Mouse (Mus musculus): ENCODE data around the gene Gpr160.
"Not testable (repeated sequence)": the region's sequence is repeated elsewhere in the genome, so short reads cannot be mapped to it uniquely, and the experiment has no call there.

Gene Gpr160

DNA sequence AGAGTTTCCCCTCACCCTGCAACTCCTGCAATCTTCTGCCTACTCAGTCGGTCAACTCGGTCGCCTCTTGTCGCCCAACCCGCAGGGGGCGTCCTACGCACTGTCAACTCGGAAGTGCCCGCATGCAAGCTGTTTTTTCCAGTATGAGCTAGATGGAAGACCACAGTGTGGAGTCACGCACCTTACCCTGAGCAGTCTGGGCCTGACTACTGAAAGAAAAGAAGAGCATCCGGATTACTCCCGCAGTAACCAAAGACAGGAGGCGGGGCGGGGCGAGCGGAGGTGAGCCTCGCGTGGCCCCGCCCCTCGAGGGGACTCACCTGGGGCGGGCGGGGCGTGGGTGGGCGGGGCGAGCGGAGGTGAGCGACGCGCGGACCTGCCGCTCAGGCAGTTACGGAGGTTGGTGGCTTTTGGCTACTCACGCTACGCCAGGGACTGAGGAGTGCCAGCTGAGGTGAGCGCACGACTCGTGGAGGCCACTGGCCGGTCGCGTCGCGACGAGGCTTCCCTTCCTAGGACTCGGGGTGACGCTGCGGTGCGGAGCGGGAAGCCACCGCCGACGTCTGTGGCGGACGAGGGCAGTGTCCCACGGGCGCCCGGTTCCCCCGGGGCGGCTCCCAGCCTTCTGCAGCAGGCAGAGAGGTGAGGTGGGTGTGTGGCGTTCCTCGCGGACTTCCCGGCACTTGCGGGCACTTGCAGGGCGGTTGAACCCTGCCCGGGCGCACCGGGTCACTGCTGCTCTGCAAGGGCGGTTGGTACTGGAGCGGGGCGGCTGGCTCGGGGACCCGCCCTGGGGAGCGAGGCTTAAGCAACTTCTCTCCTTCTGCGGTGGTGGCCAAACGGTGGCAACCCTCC, at the start of gene Gpr160:
TSS of gene Gpr160 (plus strand) at position 347 of the 855 bp plus-strand sequence.
- DNase-seq (ENCODE audit: low spot score), result peak; percentile 22

DNA sequence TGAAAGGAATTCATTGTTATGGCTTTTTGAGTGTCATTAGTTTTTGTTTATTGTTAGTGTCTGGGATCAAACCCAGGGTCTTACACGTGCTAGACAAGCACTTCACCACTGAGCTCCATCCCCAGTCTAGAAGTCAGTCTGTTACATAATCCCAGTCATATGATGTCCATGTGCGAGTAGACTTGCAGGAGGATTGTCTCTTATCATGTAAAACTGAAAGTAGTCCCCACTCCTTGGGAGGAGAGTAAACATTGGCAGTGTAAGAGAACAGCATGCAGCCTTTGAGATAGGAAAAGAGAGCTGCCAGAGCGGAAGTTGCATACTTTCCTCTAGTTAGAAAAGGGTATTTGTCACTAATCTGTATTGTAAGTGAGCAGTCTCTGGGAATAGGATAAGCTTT, 42.9 kb upstream of the Gpr160 start:
- DNase-seq (ENCODE audit: low spot score), result no peak

DNA sequence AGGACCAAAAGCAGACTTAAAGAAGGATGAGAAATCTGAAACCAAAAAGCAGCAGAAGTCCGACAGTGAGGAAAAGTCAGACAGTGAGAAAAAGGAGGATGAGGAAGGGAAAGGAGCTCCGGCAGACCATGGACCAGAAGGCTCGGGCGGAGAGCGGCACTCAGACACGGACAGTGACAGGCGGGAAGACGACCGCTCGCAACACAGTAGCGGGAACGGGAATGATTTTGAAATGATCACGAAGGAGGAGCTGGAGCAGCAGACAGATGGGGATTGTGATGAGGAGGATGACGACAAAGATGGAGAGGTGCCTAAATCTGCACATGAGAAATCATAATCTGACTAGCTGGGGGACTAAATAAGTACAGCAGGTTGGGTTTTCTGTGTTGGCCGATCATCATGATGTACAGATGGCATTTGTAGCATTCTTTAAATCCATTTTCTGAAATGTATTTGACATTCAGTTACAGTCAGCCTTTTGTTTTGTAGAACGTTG, 37.1 kb upstream of the Gpr160 start:
- no peak for DNase-seq (ENCODE audit: low spot score)

DNA sequence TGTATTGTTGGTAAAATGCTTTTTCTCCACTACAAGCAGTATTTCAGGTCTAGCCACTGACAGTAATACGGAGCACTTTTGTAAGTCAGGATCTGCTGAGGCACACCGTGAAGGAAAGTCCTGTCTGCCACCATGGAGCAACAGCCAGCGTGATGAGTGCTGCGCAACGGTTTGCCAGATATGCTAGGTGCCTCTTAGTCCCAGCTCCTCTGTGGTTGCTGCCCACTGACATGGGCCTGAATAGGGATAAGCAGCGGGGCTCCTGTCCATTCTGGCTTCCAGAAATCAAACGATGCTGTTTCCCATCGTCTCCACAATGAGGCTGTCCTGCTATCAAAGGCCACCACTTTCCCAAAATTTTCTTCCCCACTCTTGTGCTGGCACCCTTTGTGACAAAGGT, 33.6 kb upstream of the Gpr160 start:
- DNase-seq (ENCODE audit: low spot score), result no peak

DNA sequence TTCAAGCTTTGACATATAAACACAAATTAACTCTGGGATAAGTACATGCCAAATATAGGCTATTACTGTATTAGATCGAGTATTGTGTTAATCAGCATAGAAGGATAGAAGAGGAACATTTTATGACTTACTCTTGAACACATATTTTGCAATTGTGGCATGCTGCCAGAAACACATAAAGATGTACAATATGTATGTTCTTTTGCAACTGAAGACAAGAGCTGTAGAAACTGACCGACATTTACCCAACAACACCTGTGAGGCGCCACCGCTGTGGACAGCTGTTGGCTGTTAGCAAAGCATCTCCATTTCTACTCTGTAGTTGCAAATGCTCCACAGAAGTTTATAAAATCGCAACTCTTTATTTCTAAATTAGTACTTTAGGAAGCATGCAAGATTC, 29.7 kb upstream of the Gpr160 start:
- DNase-seq (ENCODE audit: low spot score), result no peak

DNA sequence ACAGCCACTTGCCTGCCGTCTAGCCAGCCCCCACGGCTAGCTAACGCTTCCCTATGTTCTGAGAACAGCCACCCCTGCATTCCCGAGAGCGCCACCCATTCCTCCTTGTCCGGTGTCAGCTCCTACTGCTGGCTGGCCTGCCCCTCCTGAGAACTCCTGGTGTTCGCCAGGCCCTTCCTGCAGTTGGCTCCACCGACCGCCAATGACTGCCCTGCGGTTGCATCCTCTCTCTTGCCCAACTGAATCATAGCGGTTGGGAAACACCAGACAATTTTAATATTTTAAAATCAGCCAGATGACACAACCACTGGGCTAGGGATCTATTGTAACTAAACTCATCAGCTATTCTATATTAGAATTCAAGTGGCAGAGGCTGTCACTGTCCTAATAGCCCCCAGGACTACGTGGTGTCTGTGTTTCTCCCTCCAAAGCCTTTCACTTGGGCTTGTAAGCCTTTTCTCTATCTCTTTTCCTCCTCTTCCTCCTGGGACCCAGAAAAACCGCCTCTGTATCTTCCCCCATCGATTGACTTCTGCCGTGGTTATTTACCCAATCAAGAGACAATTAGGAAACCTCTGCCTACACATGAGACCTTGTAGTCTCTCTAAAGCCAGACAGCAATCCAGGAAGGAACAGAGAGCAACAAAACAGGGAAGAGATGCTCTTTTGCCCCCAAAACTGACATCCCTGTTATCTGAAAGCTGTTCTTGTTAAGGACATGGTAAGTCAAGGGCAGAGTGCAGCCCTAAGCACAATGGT, 23.7 kb upstream of the Gpr160 start:
- no peak for DNase-seq (ENCODE audit: low spot score)

DNA sequence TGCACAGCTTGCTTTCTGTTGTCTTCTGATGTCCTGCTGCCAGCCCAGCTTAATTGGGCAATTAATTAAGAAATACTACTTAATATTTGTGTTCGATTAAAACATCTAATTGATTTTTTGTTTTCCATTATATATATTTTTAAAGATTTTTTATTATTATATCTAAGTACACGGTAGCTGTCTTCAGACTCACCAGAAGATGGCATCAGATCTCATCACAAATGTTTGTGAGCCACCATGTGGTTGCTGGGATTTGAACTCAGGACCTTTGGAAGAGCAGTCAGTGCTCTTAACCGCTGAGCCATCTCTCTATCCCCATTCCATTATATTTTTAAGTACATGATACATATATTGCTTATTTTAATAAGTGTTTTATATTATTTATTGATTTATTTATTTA, 22.5 kb upstream of the Gpr160 start:
- DNase-seq (ENCODE audit: low spot score), result no peak

DNA sequence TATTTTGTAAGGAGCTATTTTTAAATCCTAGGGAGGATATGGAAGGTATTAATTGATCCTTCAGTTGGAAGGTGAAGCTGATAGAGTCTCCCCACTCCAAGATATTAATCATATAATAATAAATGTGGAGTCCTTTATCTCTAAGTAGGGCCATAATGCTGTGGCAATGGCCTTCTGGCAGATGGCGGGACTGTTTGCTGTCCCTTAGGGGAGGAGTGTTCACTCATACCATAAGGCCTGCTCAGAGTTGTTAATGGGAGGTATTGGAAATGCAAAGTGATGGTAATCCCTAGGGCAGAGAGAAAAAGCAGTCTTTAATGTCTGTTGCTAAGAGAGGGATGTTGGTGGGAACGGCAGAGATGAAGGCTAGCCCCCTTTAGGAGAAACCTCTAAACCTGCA, 10.0 kb upstream of the Gpr160 start:
- no peak for DNase-seq (ENCODE audit: low spot score)

DNA sequence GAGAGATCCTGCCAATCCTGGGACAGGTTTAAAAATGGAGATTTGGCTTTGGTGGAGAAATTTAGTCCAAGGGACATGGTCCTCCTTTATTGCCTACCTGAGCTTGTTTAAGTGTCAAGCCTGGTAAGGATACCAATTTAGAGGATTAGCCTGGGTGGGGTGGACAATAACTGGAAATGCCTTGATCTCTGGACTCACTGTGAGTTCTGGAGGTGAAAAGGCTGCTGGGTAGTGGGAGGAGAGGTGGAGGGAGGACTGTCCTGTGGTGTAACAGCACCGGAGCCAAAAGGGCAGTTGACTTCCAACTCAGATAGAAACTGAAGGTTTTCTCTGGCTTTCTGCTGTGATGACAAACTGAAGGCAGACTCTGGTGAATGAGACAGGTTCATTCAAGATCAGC, 8.3 kb upstream of the Gpr160 start:
- DNase-seq (ENCODE audit: low spot score), result no peak

DNA sequence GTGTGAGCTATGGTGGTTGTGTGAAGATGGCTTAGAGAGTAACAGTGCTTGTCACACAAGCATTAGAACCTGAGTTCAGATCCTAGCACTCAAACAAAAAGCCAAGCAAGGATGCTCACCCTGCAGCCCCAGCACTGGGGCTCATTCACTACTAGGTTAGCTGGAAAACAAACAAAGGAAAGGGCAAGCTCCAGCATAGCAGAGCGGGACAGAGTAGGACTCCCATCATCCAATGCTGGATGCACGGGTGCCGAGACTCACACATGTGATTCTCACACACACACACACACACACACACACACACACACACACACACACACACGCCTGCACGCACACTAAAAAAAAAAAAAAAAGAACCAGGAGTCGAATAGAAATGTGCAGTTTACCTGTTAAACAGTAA, 4.3 kb upstream of the Gpr160 start:
- DNase-seq (ENCODE audit: low spot score), result no peak

DNA sequence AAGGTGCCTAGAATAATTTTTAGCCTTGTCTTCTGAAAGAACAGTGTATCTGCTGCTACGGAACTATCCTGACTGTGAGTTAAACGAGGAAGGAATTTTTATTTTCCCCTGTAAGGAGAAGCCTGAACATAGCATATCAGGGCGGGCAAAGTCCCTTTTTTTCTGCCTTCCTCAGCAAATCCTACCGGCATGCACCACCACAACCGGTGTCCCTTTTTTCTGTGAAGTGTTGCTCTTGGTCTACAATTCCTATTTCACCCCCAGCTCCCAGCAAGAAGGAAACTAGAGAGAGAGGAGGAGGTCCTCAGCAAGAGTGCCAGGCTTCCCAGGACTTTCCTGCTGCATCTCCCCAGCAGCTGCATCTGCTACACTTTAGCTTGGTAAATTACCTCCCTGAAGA, 2.2 kb upstream of the Gpr160 start:
- DNase-seq (ENCODE audit: low spot score), result no peak

DNA sequence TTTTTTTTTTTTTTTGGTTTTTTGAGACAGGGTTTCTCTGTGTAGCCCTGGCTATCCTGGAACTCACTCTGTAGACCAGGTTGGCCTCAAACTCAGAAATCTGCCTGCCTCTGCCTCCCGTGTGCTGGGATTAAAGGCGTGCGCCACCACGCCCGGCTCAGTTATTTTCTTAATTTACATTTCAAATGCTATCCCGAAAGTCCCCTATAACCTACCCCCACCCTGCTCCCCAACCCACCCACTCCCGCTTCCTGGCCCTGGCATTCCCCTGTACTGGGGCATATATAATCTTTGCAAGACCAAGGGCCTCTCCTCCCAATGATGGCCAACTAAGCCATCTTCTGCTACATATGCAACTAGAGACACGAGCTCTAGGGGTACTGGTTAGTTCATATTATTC, 3.8 kb downstream of the Gpr160 start:
- not testable (repeated sequence) for DNase-seq (ENCODE audit: low spot score)

DNA sequence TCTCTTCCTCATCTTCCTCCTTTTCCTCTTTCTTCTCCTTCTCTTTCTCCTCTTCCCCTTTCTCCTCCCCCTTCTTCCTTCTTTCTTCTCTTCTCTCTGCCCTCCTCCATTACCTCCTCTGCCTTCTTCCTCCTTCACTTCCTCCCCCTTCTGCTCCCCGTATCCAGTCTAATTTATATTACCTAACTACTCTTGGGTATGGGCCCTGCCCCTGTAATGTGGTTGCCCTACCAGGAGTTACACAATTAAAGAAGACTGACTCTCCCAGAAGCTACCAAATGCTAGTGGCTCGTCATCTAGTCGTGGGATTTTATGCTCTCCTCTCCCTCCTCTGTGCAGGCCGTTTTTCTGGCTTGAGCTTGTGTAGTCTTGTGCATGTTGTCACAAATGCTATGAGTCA, 5.0 kb downstream of the Gpr160 start:
- no peak for DNase-seq (ENCODE audit: low spot score)

DNA sequence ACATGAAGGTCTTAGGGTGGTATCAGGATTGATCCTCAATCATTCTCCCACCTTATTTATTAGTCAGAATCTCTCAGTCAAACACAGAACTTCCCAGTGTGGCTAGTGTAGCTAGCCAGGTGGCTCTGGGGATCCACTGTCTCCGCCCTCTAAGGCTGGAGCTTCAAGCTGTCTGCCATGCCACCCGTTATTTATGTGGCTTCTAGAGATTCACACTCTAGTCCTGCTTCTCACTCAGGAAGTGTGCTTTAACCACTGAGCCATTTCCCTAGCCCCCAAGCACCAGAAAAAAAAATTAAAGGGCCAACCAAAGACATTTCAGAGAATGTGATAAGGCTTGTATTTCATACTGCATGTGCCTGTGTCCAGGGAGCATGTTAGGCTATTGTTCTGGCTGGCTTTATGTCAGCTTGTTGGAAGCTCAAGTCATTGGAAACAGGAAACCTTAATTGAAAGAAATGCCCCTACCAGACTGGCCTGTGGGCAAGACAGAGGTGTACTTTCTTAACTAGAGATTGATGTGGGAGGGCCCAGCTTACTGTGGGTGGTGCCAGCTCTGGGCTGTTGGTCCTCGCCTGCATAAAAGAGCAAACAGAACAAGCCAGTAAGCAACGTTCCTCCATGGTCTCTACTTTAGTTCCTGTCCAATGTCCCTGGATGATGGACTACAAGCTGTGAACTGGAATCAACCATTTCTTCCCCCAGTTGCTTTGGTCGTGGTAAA, 8.1 kb downstream of the Gpr160 start:
- DNase-seq (ENCODE audit: low spot score), result no peak

DNA sequence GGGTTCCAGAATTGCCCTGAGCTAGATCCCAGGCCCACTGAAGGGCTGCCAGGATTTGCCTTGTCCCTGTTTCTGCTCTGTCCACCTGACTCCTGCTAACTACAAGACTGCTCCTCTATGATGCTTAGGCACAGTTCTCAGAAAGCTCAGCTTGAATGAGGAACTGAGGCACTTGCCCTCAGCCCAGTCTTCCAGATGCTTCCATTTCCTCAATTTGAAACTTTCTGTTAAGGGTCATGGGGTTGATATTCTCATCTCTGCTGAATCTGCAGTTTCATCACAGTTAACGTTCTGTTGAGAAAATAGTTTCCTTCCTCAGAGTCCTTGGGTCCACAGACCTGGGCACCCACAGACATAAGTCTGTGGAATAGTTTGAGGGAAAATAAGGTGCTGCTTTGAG, 8.9 kb downstream of the Gpr160 start:
- no peak for DNase-seq (ENCODE audit: low spot score)

DNA sequence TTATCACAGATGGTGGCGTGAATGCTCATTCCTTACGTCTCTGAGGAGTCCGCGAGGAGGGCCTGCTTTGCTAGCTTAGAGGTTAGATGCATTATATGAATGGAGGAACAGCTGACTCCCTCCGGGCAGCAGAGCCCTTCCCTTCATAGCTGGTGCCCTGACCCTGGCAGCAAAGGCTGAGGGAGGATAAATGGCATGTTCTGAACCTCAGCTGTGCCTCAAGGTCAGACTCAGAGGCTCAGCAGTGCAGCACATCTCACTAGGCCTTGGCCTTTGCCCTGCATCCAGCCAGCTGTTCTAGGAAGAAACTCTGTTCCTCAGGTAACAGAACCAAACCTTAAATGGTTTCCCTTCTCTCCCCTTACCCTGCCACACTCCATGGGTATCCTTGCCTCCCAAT, 12.4 kb downstream of the Gpr160 start:
- no peak for DNase-seq (ENCODE audit: low spot score)

DNA sequence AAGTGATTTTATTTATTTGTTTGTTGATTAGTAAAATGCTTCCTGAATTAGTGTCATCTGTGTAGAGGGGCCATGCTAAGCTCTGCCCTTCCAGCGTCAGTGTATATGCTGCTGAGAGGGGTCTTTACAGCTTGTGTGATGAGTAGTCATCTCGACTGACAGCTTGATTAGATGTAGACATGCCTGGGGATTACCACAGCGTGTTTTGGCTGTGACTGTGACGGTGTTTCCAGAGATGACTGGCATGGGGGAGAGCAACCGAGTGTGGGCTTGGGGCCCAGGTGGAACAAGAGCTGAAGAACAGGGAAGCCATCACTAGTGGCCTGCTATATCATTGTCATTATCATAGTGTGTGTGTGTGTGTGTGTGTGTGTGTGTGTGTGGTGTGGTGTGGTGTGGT, 12.9 kb downstream of the Gpr160 start:
- no peak for DNase-seq (ENCODE audit: low spot score)

DNA sequence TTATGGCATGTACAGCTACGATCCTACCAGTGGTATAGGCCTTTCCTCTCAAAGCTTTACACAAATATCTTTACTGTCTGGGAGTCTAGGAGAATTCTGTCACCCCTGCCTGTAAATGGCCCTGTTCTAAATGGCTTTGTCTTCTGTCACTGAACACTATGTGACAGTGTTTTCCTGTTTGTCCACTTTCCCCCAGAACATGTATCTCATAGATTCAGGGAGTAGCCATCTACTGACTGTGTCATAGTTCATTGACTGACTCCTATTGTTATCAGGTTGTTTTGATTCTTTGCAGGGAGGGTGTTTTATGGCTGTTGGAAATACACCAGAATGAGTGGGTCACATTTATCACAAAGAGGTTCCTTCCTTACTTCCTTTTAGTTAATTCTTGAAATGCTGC, 14.2 kb downstream of the Gpr160 start:
- no peak for DNase-seq (ENCODE audit: low spot score)

DNA sequence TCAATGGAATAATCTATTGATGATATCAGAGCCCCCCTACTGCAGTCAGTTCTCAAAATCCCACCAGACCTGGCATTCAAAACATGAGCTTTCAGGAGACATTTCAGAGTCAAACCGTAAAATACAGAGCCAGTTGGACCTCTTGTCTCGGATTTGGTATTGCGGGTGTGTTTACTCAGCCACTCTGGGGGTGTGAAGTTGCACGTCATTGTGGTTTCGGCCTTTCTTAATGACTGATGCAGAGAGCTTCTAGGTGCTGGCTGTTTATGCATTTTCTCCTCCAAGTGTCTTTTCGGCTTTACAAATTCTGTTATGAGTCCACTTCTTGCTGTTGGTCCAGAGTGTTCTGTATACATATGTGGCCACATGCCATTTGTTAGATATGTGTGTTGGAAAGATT, 21.0 kb downstream of the Gpr160 start:
- no peak for DNase-seq (ENCODE audit: low spot score)

DNA sequence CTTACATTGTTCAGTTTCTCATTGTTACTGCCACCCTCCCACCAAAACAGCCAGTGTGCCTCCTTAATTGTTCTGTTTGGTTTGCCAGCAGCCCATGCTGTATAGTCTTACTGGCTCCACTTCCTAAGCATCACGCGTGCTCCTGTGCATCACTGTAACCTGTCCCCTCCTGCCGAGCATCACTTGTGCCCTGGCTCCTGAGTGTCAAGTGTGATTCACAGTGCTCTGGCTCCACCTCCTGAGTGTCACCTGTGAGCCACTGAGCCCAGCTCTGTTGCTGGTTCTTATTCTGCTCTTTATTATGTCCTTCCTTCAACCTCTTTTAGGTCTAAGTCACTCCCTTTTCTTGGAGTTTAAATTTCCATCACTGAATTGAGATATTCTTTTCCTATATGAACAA, 31.7 kb downstream of the Gpr160 start:
- DNase-seq (ENCODE audit: low spot score), result no peak

DNA sequence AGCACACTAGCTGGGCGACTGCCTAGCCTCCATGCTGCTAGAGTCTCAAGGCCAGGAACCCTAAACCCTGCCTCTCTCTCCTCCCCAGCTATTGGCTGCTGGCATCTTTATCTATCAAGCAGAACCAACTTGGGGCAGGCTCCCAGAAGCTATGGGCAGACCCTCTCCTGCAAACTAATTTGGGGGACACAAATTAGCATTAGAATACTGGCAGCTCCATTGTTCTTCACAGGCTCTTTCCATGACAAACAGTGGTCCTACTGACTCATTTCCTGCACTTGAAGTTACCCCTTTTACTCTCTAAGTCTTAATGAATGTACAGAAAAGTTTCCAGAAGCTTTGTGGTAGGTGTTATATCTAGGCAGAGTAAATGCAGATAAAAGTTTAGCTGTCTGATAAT, 33.3 kb downstream of the Gpr160 start:
- no peak for DNase-seq (ENCODE audit: low spot score)

DNA sequence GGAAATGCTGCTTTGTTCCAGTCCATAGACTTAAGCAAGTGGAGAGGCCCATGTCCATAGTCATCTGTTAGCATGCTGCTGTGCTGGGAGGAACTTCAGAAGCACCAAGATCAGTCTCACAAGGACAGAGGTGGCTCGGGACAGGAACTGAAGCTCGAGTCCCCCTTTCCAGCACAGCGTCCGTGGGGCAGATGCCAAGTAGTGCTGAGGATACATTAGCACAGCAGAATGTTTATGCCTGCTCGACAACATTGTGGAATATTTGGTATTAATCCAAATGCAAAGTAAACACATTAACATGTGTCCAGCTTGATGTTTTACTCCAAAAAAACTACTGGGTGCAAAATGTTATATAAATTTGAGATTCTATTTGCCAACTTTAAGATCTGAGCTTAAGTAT, 41.0 kb downstream of the Gpr160 start:
- DNase-seq (ENCODE audit: low spot score), result no peak

DNA sequence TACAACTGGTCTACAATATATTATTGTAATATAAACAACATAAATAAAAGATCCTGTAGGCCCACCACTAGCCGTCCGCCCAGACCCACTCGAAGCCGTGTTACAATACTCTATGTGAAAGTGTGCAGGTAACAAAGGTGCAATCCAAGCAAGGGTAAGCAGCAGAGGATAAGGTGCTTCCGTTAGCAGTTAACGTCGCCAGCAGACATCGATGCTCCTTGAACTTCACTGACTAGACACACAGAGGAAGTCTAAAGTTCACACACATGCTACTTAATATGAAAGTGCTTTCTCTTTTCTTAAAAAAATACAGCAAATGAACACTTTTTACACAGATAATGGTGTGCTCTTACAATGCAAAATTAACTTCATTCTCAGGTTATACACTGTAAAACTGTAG, 43.7 kb downstream of the Gpr160 start:
- no peak for DNase-seq (ENCODE audit: low spot score)

Data from urinary bladder, postnatal 10 days (tissue).